Mouse (Mus musculus) WW6 (cell line): Measurements from ENCODE around the gene Anks3.

Source experiments
- DNase-seq: peaks from one replicate; pipeline ENCODE4 v3.0.0-alpha.2; 2013; ENCODE audit warnings: low read depth, low spot score

Anks3 gene

DNA sequence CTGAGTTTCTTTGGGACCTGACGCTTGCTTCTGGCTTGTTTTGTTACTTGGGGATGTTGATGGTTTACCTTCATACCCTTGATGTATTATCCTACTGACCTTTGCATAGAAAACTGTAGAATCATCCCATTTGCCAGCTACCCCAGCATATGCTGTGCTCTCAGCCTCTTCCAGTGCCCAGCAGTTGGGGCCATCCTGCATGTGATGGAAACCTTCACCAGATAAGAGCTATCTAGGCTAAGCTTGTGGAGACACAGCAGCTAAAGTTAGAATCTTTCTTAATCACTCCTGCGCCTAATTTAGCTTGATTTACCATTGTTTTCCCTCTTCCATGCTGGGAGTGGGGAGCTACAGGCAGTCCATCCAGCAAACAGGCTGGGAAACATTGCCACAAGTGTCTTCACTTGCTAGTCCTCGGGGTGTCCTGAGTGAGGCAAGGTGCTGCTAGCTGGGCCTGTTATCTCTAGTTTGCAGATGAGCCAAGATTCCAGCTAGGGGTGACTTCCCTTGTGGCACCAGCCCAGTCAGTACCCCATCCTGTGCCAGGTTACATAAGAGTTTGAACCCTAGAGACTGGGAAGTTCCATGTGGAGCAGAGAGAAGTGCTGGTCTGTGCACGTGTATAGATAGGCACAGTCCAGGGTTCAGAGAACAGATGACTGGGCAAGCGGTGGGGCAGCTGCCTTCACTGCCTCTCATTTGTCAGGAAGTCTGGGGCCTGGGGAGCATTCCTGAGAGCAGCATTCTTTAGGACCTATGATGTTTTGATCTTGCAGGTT, 67.6 kb downstream of the Anks3 start:
- no peak for DNase-seq

DNA sequence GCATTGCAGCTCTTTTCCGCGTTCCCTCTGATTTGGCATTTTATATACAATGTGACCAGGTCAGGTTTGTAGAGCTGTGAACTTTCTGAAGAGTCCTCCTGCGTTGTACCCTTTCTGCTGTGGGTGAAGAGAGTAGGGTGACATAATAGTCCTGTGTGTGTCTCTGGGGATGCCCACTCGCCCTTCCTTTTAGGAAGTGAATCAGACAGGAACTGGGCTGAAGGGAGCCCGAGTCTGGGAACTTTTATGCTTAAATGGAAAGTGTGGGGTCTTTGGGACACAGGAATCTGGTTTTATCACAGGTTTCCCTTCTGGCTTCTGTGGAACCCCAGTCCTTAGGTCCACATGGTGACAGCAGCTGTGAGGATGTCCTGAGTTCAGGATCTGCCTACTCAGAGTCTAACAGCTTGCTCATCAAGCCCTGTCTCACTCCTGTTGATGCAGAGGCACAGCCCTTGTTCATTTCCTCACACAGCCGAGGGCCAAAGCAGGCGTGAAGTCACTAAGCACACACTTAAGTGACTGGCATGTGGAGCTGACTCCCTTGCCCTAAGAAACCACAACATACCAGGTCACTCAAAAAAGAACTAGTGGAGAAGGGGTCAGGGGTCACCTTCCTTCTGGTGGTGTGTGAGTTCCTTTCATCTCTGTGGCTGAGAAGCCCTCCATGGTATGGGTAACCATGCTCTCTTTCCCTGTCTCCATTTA, 69.7 kb downstream of the Anks3 start:
- no peak for DNase-seq

DNA sequence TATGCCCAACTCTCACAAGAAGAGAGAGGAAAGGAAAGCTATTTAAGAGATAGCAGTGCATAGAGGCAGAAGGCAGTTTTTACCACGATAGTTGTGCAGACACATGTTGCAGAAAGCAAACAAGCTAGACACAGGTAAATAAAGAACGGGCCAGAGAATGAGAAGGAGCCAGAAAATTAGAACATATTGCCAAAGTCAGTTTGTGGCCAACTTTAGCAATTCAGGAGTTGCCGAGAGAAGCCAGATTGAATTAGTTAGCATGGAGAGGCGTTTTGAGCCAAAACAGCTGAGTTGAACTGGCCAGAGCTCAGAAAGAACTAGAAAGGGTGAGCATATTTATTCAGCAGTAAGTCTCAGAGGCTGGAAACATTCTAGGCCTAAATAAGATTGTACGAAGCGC, 71.8 kb downstream of the Anks3 start:
- DNase-seq: no peak
